Mouse (Mus musculus) gastrocnemius, postnatal 10 days (tissue): ENCODE measurements around the gene Crebrf. TPM values are rescaled to one million over a fixed set of nuclear protein-coding genes. Genes with fewer than 3 reads are reported as not detected.

Experiments used
- DNase-seq: peaks from one replicate; pipeline ENCODE4 v3.0.0; 2021; ENCODE audit warnings: mixed read lengths
- total RNA-seq, 2 experiments: library from RNA; stranded (reverse); gene quantifications; 2 replicates each; pipeline ENCODE4 v1.2.3; 2021

Crebrf gene
- total RNA-seq, 2 experiments from 2014 or later = 17.7 to 18.9 TPM

DNA sequence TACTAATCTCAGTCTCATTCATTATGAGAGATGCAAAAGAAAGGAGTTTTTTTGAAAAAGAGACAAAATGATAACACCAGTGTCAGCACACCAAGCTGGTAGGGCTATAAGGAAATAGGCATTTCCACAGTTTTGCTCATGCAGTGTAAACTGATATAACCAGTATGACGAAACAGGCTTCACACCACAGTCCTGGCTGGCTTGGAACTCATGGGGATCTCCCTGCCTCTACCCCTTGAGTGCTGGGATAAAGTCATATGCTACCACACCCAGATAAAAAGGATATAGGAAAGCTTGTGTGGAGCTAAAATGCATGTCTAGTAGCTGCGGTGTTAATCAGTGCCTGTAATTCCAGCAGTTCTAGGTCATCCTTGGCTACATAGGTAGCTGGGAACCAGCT is 64.0 kb downstream of the Crebrf start:
- DNase-seq = no peak

DNA sequence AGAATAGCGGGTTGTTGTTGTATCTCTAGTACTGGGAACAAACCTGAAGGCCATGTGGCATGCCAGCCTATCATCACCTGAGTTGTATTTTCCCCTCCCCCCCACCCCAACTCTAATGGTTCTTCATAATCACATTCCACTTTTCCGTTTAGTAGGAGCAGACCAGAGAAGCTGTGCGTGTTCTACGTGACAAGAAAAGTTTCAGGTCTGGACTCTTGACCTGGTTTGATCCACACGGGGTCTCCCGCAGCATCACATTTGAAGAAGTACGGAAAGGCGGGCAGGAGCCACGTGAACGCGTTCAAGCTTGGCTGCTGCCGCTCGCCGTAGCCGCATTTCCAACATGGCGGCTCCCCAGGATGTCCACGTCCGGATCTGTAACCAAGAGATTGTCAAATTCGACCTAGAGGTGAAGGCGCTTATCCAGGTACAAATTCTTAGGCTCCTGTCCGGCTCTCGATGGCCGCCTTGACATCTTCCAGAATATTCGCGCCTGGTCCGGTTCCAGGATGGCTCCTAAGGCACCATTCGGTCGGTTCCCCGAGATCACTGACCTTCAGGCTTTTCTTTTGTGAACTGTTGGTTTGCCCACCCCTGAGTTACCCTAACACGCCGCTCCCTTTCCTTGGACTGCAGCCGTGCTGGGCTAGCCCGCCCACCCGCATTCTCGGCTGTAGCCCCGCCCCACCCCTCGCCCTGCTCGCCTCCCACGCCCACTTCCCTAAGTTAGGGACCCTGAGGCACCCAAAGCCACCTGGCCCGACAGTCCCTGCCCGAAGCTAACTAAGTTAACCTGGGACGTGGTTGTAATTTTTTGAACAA is 65.5 kb downstream of the Crebrf start, which contains the start of gene Bnip1:
TSS of gene Bnip1 (plus strand) at position 317 of the 822 bp plus-strand sequence.
- peak; percentile 71 for DNase-seq

DNA sequence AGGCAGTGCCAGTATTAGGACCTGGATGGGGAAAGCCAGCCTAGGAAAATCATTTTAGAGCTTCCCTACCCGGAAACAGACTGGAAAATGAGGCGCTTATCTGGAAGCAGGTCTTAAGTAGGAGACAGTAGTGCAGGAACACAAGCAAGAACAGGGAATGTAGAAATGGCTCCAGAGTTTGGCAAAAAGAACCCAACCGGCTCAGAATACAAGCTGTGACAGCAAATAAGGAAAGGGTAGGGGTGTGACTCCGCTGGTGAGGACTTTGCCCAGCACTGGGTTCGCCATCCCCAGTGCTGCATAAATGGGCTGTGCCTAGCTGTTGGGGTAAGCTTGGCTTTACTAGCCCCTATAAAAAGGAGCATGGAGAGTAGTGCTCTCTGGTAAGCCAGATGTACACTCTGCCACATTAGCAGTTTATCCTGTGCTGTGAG is 66.2 kb downstream of the Crebrf start:
- no peak for DNase-seq

DNA sequence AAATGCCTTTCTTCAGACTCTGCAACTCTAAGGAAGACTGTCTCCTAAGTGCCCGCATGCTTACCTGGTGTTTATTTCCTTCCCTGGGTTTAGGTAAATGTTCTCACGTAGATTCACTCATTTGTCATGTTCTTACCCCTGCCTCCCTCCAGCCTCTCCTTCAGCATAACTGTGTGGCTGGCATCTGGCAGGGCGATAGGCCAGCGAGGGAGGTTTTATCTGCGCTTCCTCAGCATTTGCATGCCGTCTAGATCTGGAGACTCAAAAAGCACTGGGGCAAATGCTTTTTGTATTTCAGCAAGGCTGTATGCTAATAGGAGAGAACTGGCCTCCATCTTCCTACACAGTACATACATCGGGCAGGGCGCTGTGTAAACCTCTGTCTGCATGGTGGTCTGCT is 69.1 kb downstream of the Crebrf start:
- no peak for DNase-seq

DNA sequence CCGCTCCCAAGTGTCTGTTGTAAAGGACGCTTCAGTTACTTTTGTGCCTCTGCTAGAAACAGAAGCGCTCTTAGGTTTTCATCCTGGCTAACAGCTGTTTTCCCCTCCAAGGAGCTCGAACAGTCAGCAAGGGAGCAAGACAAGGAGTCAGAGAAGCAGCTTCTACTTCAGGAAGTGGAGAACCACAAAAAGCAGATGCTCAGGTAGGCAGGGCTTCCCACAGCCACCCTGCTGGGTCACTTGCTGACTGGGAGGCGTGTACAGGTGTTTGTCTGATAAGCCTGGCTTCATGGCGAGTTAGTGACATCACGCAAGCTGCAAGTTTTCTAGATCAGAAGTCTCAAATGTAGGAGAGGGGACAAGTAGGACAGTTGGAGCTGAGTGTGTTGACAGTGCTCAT is 71.1 kb downstream of the Crebrf start:
- no peak for DNase-seq

DNA sequence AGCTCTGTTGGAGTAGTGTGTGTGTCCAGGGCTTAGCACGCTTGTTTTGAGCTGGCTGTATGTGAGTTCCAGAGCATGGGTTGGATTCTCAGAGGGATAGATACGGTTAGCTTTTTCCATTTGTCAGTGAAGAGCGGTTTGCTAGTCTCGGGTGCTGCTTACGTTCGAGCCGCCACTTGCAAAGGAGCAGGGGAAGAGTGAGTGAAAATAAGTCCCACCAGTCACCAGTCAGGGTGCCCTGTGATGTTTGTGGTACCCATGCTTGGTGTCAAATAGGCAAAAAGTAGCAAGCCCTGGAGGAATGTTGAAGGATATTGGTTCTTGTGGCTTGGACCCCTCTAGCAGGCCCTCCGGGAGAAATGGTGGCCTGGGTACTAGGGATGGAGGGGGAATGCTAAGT is 73.5 kb downstream of the Crebrf start:
- no peak for DNase-seq

DNA sequence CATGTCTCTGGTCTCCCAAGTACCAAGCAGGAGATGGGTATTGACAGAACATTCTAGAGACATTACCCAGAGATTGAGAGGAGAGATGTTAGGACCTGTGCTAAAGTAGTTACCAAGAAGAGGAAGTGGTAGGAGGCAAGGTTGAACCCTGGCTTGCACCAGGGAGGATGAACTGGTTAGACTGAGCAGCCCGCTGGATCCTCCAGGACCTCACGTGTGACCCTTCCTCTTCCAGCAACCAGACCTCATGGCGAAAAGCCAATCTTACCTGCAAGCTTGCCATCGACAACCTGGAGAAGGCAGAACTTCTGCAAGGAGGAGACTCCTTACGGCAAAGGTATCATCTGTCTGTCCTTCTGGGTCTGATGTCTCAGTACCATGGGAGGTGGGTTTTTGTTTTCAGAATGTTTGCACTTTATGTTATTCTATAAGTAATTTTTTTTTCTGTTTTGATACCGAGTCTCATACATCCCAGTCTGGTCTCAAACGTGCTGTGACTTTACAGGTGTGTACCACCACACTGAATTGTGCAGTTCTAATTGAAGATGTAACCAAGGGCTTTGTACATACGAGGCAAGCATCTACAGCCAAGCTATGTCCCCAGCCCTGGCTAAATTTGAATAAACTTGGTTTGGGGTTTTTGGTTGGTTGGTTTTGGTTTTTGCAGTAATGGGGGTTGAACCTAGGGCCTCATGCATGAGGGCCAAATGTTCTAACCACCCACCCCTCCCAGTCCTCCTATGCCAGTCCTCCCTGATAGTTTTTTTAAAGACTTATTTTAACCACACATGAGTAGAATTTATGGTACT is 74.2 kb downstream of the Crebrf start:
- no peak for DNase-seq

DNA sequence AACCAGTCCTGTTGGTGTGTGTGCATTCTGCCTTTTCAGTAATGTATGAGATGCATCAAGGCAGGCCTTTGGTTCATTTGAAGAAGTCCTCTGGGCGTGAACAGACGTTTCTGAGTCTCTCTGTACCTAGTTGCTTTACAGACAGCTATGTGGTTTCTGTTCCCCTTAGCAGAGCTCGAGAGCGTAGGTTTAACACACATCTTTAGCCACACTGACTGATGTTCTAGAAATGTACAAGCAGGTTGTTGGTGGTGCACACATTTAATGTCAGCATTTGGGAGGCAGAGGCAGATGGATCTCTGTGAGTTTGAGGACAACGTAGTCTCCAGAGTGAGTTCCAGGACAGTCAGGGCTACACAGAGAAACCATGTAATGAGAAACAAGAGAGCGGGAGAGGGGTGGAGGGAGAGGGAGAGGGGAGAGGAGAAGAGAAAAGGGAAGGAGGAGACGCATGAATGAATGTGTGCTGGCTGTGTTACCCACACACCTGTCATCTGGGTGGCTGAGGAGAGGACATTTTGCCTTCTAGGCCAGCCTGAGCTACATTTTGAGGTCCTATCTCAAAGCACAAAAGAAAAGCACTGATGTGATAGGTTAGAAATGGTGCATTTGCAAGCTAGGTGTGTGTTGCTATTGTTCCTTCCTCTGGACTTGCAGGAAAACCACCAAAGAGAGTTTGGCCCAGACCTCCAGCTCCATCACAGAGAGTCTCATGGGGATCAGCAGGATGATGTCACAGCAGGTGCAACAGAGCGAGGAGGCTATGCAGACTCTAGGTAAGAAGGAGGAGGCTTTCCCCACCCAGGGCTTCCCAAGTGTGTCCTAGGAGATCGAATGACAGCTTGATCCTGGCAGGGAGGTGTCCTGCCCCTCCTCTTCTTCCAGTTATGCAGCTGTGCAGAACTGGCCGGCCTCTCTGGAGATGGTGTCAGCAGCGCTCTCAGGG is 75.1 kb downstream of the Crebrf start:
- no peak for DNase-seq

DNA sequence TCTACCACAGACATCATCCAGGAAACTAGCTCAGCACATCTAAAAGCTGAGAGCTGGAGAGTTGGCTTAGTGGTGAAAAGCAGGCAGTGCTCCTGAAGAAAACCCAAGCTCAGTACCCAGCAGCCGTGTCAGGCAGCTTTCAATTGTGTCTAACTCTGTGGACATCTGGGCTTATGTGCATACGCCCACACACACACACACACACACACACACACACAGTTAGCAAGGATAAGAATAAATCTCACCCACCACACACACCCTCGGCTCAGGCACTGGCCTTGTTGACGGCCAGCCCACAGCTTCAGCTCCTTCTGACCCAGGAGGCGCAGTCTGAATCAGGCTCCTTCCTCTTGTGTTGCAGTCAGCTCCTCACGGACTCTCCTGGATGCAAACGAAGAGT is 76.1 kb downstream of the Crebrf start:
- DNase-seq = no peak

DNA sequence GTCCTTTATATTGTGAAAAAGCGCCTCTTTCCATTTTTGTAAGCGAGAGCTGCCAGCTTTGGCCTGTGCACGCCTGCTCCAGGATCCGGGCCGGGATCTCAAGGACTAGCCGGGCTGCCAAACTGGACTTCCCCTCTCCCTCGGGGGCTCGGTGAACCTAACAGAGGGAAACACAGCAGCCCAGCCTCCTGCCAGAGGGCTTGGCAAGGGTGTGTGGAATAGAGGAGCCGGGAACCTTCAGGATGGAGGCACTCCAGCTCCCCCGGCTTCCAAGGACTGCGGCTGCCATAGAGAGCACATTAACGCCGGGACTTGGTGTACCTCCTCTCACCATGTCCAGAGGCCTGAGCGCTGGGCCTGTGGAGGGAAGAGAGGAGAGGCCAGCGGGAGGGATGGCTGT is 76.6 kb downstream of the Crebrf start:
- peak; percentile 38 for DNase-seq

DNA sequence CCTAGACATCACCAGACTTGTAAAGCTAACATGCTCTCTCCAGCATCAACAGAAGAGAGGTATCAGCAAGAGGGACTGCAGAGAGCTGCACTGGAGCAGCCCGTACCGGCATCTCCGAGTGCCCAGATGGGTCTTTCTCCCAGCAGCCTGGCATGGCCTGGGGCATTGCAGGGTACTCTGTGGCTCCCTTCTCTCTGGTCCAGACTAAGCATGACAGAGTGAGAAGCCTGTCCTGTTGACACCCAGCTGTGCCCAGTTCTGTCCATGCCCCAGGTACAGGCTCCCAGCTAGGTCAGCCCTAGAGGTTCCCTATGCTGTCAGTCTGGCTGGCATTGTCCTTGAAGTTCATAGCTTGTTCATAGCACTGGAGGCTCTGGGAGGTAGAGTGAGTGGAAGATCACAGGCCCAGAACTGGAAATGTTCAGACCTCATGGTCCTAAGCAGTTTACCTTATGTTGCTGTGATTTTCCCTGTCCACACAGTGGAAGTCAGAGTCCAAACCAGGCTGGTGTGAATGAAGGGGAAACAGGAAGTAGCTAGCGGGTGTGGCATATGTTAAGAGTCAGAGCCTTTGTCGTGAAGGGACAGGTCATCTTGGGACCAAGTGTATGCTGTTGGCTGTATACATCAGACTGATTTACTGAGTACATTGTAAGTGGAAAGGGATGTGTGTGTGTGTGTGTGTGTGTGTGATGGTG is 77.8 kb downstream of the Crebrf start:
- no peak for DNase-seq

DNA sequence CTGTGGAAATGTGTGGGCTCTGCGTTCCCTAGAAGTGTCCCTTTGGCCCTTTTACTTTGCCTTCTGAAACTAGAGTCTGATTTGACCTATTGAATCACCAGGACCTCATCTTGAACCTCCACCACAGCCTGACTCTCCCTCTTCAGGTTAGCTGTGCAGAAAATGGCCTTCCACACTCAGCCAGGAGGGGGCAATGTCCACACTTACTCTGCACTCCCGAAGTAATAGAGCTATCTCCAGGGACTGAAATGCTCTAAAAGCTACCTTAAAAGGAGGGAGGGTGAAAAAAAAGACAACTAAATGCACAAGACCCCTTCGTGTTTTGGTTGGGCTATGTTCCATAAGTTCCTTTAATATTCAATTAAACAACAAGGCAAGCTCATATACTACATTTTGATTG is 79.3 kb downstream of the Crebrf start:
- DNase-seq = peak; percentile 63

DNA sequence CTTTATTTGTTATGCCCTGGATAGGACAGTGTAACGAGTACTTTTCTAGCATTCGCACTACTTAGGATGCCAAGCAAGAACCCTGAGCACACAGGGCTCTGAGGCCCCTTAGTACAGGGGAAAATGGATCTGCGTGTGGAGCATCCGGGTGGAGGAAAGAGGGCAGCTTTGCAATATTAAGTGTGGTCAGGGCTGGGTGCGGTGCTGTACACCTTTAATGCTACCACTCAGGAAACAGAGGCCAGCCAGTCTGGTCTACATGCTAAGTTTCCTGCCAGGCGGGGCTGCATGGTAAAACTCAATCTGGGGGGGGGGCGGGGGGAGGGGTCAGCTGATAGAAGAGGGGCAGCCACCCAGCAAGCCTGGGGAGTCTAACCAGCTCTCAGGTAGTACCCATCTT is 79.9 kb downstream of the Crebrf start:
- no peak for DNase-seq

DNA sequence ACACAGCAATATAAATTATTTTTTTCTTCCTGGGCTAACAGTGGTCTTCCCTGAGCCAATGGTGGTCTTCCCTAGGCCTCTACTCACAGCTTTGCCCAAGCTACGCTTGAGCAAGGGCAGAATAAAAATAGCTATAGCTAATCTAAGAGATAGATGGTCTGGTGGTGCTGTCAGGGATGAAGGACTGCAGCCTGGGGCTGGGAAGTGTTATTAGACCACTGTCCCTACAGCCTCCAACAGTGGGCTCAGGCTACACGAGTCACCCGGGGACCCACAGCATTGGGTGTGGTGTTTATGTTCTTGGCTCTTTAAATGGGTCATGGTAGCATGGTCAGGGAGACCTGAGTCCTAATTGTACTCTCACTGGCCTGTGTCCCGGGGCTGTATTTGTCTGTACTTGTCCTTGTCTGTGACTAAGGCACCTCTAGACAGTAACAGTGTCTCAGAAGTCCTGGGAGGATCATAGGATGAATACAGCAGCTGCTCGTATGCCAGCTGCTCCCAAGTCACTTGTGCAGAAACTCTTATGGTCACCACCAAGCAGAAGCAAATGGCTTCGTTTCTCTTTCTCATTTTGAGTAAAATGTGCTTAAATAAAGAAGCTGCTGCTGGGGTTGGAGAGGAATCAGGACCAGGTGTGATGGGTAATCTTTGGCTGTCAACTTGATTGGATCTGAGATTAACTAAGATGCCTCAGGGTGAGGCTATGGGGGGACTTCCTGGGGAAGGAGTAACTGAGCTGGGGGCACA is 82.1 kb downstream of the Crebrf start:
- DNase-seq = no peak

DNA sequence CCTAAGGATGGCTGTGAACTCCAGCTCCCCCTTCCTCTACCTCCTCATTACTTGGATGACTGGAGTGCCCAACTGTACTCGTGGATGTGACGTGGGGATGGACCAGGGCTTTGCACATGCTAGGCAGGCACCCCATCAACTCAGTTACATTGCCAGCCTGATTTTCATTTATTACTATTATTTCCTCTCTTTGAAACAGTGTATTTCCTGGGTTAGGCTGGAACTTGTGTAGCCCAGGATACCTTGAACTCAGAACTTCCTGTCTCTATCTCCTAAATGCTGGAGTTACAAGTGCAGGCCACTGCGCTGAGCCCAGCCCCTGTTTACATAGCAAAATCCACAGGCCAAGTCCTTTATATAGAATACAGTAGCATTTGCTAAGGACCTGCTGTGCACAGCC is 87.4 kb downstream of the Crebrf start:
- DNase-seq = no peak

DNA sequence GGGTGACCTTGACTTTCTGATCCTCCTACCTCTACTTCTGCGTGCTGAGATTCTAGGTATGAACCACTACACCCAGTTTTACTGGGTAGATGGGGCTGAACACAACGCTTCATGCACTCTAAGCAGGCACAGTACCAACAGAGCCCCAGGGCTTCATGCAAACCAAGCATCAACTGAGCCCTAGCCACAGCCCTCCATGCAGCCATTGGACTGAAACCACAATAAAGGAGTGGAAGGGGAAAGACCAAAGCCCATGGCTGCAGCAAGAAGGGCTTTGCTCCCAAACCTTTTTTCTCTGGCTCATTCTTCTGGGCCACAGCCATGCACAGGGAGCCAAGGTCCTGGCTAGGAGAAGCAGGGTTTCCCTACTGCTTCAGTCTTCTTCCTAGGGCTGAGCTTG is 97.2 kb downstream of the Crebrf start:
- DNase-seq = no peak

DNA sequence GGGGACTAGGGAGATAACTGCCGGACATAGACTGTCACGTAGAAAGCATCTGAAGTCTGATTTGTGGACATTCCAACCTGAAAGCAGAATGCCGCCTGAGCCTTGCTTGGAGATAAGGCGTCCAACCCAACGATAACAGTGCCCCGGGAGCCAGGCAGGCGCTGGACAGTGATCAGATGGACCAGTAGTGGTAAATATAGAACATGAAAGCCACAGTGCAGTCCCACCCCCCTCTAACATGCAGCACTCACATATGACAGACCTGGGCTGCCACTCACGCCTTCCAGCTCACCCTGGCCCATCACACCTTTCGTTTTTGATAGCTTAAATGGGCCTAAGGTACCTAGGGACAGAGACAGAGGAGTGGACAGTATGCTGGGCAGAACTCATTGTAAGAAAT is 98.0 kb downstream of the Crebrf start:
- DNase-seq = no peak

DNA sequence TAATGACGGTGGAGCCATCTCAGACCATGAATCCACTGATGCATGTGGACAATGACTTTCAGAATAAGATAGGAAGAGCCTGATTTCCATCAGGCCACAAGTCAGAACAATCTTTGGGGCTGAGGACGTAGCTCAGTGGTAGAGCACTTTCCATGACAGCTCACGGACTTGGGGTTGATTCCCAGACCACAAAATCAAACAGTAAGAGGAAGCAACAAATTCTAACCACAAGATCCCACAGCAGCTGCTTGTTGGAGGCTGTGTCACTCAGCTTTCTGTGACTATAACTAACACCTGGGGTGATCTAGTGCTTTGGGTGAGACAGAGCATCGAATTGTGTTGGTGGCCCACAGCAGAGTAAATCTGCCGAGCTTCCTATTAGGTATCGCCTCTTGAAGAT is 101.4 kb downstream of the Crebrf start:
- no peak for DNase-seq

DNA sequence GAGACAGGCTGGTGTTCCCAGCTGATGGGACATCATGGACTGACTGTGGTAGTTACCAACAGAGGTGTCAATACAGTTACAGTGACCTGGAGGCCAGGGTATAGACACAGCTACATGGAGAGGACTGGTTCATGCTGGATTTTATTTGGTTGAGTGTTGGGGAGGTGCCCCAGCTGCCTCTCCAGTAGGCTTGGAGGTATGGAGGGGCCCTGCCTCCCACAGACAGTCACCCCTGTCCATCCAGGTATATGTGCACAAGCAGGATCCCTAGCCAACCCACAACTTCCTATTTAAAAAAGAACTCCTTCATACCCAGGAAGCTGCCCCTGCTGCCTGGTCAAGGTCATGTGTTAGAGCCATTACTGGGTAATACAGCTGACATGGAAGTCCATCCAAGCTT is 102.3 kb downstream of the Crebrf start:
- no peak for DNase-seq

DNA sequence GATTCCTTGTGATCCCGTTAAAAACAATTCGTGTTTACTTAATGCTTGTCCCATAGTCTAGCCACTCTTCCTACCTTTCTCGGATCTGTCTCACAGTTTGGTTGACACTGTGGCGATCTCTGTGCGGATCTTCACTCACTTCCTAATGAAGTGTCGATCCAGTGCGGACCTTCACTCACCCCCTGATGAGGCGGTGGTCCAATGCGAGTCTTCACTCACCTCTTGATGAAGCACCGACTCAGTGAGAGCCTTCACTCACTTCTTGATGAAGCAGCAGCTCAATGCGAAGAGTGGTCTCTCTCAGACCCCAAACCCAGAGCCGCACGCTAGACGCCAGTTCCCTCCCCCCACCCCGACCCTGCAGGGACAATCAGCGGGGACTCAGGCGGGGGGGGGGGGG is 110.7 kb downstream of the Crebrf start:
- no peak for DNase-seq
